Mouse (Mus musculus): ENCODE data around the gene Pros1.

DNA sequence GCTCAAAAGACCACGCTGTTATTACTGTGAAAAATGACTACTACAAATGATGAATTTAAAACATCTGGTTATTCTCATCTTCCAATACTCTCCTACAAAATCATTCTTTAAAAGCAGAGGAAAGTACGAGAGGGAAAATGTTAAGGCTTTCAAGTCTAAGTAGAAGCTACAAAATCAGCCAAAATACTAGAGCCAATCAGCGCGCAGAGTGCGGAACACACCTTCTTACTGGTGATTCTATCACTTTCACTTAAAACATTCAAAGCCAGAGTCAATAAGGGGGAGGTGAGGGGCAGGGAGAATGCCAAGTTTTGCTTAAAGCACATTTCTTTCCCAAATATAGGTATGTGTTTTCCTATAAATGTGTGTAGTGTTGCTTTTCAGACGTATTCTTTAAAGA is 8.8 kb upstream of the Pros1 start:
- TF ChIP-seq CTCF (IDR thresholded peaks at IDR 0.05; ENCODE audit: low read depth, low read length) (no peak), GATA2 (IDR thresholded peaks at IDR 0.05; ENCODE audit: borderline replicate concordance, low read depth, low read length) (no peak), GATA1 (IDR thresholded peaks at IDR 0.05; ENCODE audit: borderline replicate concordance, low read length) (no peak)

All from G1E (cell line).